Mouse (Mus musculus): Measurements from ENCODE around the gene Olfr1419. TPM values are rescaled to one million over a fixed set of nuclear protein-coding genes. Genes with fewer than 3 reads are reported as not detected.

Gene Olfr1419
- total RNA-seq (2023): not detected

GRCm38 (mm10) chr19:11875006-11875405 lies at the start of gene Olfr1419:
Gene Olfr1419, minus strand, starts transcription at chr19:11875106.

DNA sequence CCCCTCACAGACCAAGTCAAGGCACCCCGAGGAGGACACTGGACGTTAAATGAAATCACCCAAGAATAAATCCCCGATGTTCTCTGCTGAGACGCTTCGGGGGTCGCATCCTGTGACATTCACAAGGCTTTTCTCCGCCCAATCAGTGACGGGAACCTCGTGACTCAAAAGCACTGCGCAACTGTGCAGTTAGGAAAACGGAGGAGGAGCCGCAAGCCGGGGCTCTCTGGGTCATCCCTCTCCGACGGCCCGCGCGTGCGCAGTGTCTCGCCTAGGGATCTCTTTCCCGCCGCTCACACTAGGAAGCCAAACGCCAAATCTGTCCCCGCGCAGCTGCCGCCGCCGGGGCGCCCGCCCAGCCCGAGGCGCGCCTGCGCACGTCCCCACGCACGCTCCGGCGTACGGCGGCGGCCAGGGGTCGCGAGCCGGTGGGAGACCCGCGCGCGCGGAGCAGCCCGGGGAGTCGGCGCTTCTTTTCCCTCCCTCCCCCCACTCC lies 37.2 kb upstream of the Olfr1419 start, which contains the start of gene Patl1:
TSS of gene Patl1 (plus strand) at position 363 of the 496 bp plus-strand sequence.

GRCm38 (mm10) chr19:11886265-11886664 lies 11.4 kb upstream of the Olfr1419 start, which contains the start of gene Olfr1420:
Gene Olfr1420, plus strand, starts transcription at chr19:11886565.

DNA sequence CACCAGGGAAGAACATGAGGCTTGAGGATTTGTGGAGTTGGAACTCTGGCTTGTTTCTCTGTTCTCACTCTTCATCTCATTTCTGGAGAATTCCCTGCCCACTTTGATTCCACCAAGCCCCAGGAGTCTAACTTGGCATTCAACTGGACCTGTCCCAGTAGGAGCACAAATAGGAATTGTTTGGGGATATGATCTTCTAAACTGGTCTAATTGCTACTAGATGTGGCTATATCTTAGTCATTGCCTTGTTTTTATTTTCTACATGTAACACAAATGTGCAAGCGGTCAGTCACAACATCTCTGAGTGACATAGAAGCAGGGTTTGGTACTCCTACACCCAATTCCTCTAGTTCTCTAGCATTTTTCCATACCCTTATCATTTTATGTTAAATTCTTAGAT lies 13.9 kb downstream of the Olfr1419 start, which contains the start of gene Olfr1418:
TSS of gene Olfr1418 (minus strand) at position 101 of the 400 bp plus-strand sequence.

GRCm38 (mm10) chr19:11839119-11839518 lies 35.8 kb downstream of the Olfr1419 start, which contains the start of gene Olfr1417:
Gene Olfr1417, minus strand, starts transcription at chr19:11839219.

GRCm38 (mm10) chr19:11819143-11819700 lies 55.7 kb downstream of the Olfr1419 start, which contains the start of gene Stx3:
Gene Stx3, minus strand, starts transcription at chr19:11819403.

Other genes with a start within 250 kb of the Olfr1419 start
- gene Ms4a3, start 234.3 kb downstream of the Olfr1419 start, total RNA-seq (2023): not detected
- gene Oosp2, start 214.5 kb downstream of the Olfr1419 start, total RNA-seq (2023): not detected
- gene Oosp1, start 184.0 kb downstream of the Olfr1419 start, total RNA-seq (2023): not detected
- not detected for gene Oosp3, start 178.1 kb downstream of the Olfr1419 start, total RNA-seq (2023)
- gene Gif, start 127.6 kb downstream of the Olfr1419 start, total RNA-seq (2023): not detected
- gene Mrpl16, start 104.7 kb downstream of the Olfr1419 start, total RNA-seq (2023): 22.5 TPM
- gene Stx3, start 55.7 kb downstream of the Olfr1419 start, total RNA-seq (2023): 7.5 TPM
- gene Olfr1417, start 35.9 kb downstream of the Olfr1419 start, total RNA-seq (2023): not detected
- not detected for gene Olfr1418, start 14.0 kb downstream of the Olfr1419 start, total RNA-seq (2023)
- gene Olfr1420, start 11.5 kb upstream of the Olfr1419 start, total RNA-seq (2023): not detected
- gene Patl1, start 37.3 kb upstream of the Olfr1419 start, total RNA-seq (2023): 47.1 TPM
- gene Osbp, start 90.8 kb upstream of the Olfr1419 start, total RNA-seq (2023): 40.1 TPM
- gene Olfr1423, start 166.2 kb upstream of the Olfr1419 start, total RNA-seq (2023): not detected
- gene Olfr1424, start 187.6 kb upstream of the Olfr1419 start, total RNA-seq (2023): not detected
- not detected for gene Olfr1425, start 202.6 kb upstream of the Olfr1419 start, total RNA-seq (2023)
- not detected for gene Olfr1426, start 216.9 kb upstream of the Olfr1419 start, total RNA-seq (2023)
- gene Olfr1427, start 228.2 kb upstream of the Olfr1419 start, total RNA-seq (2023): not detected
- not detected for gene Olfr1428, start 240.8 kb upstream of the Olfr1419 start, total RNA-seq (2023)
- not detected for gene Olfr76, start 248.1 kb upstream of the Olfr1419 start, total RNA-seq (2023)

Data from CD8-positive naive resting alpha-beta T cell, adult 57 days (primary cell).